Comparison of ENCODE assay signal across 14 mouse cellular contexts in the genomic region with DNA sequence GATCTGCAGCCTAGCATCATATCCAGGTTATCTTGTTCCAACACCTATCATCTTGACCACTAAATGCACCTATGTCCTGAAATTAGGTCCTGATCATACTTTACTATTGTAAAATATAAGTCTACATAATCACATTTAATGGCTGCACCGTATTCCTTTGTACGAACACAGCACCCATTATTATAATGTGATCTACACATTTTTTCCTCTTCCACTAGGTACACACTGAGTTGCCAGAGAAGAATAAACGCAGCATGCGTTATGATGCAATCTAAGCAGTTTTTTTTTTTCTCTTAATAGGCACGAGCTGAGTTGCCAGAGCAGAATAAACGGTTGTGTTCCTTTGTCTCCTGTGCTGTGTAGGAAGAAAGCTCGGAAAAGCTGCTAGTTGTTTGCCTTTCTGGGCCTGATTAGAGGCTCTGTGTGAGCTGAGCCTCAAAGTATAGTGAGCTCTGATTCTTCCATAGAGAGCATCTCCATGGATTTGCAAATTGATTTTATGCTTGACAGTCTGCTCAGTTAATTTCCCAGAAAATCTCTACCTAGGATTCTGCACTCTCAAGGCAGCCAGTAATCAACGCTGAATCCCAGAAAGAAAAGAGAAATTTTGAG. TPM values are rescaled to one million over a fixed set of nuclear protein-coding genes. Genes with fewer than 3 reads are reported as not detected.
DNase-seq lines count a peak whose midpoint lies in the region; ATAC-seq and TF ChIP-seq lines count a peak whose summit lies in the region.
"Had no signal": no experiment of that assay in that cellular context is flagged by ENCODE, and none has a peak within 500 bp of the region (broad histone marks: within the 10 kb centered on the region; RNA-seq: fewer than 3 reads in every experiment).

No protein-coding gene starts in this region.

- H3K4me3 ChIP-seq in forebrain, embryonic 14.5 days (ENCODE audit: low read depth, low read length), result no peak overlapping the region
- no peak overlapping the region for H3K4me3 ChIP-seq in hindbrain, postnatal 0 days (ENCODE audit: low read length)
- H3K4me3 ChIP-seq in neural tube, embryonic 14.5 days (ENCODE audit: low read depth, low read length), result no peak overlapping the region

- H3K27me3 ChIP-seq in forebrain, embryonic 14.5 days (replicated peaks; ENCODE audit: control insufficient read depth, insufficient read depth, low read length), result no peaks in the 10 kb centered on the region
- H3K27me3 ChIP-seq in hindbrain, postnatal 0 days (ENCODE audit: insufficient read depth, low read length), result no peaks in the 10 kb centered on the region
- H3K27me3 ChIP-seq in neural tube, embryonic 14.5 days (ENCODE audit: control insufficient read depth, insufficient read depth, low read length), result no peaks in the 10 kb centered on the region

- no peaks in the 10 kb centered on the region for H3K36me3 ChIP-seq in forebrain, embryonic 14.5 days (ENCODE audit: control insufficient read depth, insufficient read depth, low read length)
- no peaks in the 10 kb centered on the region for H3K36me3 ChIP-seq in hindbrain, postnatal 0 days (ENCODE audit: insufficient read depth, low read length)
- H3K36me3 ChIP-seq in neural tube, embryonic 14.5 days (ENCODE audit: control insufficient read depth, insufficient read depth, low read length), result no peaks in the 10 kb centered on the region

- peak; percentile 52; the same call in 1 of the 2 replicates for ATAC-seq in frontal cortex, adult (ENCODE audit: low TSS enrichment)
- ATAC-seq in forebrain, embryonic 14.5 days, result peak; percentile 83
- ATAC-seq in hindbrain, postnatal 0 days, result peak; percentile 71; the same call in 1 of the 2 replicates
- peak; percentile 75 for ATAC-seq in neural tube, embryonic 14.5 days (ENCODE audit: low read depth)

- peak overlapping the region; percentile 43; the same call in 1 of the 2 replicates for H3K9ac ChIP-seq in forebrain, embryonic 14.5 days (ENCODE audit: low read length)
- no peak overlapping the region for H3K9ac ChIP-seq in hindbrain, postnatal 0 days (replicated peaks; ENCODE audit: low read length)
- H3K9ac ChIP-seq in neural tube, embryonic 14.5 days (replicated peaks; ENCODE audit: low read depth, low read length), result 0 out of 2 replicates have a peak overlapping the region, but pooled peaks have one; percentile 16

- H3K27ac ChIP-seq in forebrain, embryonic 14.5 days (ENCODE audit: low read depth, low read length), result peak overlapping the region; percentile 67
- peak overlapping the region; percentile 62 for H3K27ac ChIP-seq in hindbrain, postnatal 0 days
- peak overlapping the region; percentile 71 for H3K27ac ChIP-seq in neural tube, embryonic 14.5 days (ENCODE audit: low read depth, low read length)

- no peaks in the 10 kb centered on the region for H3K9me3 ChIP-seq in forebrain, embryonic 14.5 days (replicated peaks; ENCODE audit: control insufficient read depth, low read length)
- no peaks in the 10 kb centered on the region for H3K9me3 ChIP-seq in hindbrain, postnatal 0 days (ENCODE audit: low read length)
- no peaks in the 10 kb centered on the region for H3K9me3 ChIP-seq in neural tube, embryonic 14.5 days (ENCODE audit: control insufficient read depth, low read length)

- WGBS in forebrain, embryonic 14.5 days, result 39% methylated on average over 8 of the region's 8 CpGs
- WGBS in hindbrain, postnatal 0 days, result 35% methylated on average over 8 of the region's 8 CpGs
- 25% methylated on average over 8 of the region's 8 CpGs for WGBS in neural tube, embryonic 14.5 days

- no peak for TF ChIP-seq CTCF in hindbrain, postnatal 0 days (IDR thresholded peaks at IDR 0.05; ENCODE audit: low read depth)

- H3K4me1 ChIP-seq in forebrain, embryonic 14.5 days (ENCODE audit: control insufficient read depth, insufficient read depth, low read length), result 0 out of 2 replicates have a peak, but pooled peaks cover 2% of the 10 kb centered on the region
- no peaks in the 10 kb centered on the region for H3K4me1 ChIP-seq in hindbrain, postnatal 0 days (ENCODE audit: insufficient read depth, low read length)
- H3K4me1 ChIP-seq in neural tube, embryonic 14.5 days (ENCODE audit: control insufficient read depth, insufficient read depth, low read length), result no peaks in the 10 kb centered on the region

- 0 out of 2 replicates have a peak overlapping the region, but pooled peaks have one; percentile 10 for H3K4me2 ChIP-seq in forebrain, embryonic 14.5 days (ENCODE audit: low read length)
- H3K4me2 ChIP-seq in hindbrain, postnatal 0 days (ENCODE audit: low read depth, low read length), result no peak overlapping the region
- H3K4me2 ChIP-seq in neural tube, embryonic 14.5 days (ENCODE audit: low read depth, low read length), result no peak overlapping the region

- no peak for DNase-seq in frontal cortex, postnatal 36 days (ENCODE audit: low spot score in 2 of 2)
- DNase-seq in forebrain, embryonic 14.5 days (ENCODE audit: low spot score), result peak; percentile 67
- DNase-seq in hindbrain, postnatal 0 days (ENCODE audit: low spot score), result peak; percentile 32
- no peak for DNase-seq in cerebellum, adult 8-10 months
- no peak for DNase-seq in cerebellum, adult 9-10 months
- no peak for DNase-seq in adrenal gland, adult 18-20 months (ENCODE audit: low spot score in 2 of 2)
- DNase-seq: adrenal gland, postnatal 14 days; heart, adult 11 months; heart, postnatal 14 days; kidney, adult 8-10 months; layer of hippocampus, adult 9-11 months; thymus, postnatal 4 days had no signal

RNA-seq across cellular contexts. Expression of a gene that starts 19.4 kb away (rescaled TPM):
- polyA plus RNA-seq in forebrain, embryonic 14.5 days (2014; fragmentation: Nextera tagmentation; extraction: Ambion mirVana), result 108 and 109 TPM in 2 replicates
- 35.9 and 39.5 TPM in 2 replicates for total RNA-seq in hindbrain, postnatal 0 days (2014; rRNA removed)
- 131 and 134 TPM in 2 replicates for polyA plus RNA-seq in hindbrain, postnatal 0 days (2015; fragmentation: Nextera tagmentation; extraction: Ambion mirVana)
- polyA plus RNA-seq in neural tube, embryonic 14.5 days (2014; fragmentation: Nextera tagmentation; extraction: Ambion mirVana), result 88.0 and 129 TPM in 2 replicates
- 100 to 1,000 TPM; 114 to 120 TPM for total RNA-seq in adrenal gland, adult 18-20 months (2021)

RNA-seq across cellular contexts. Expression of a gene that starts 19.4 kb away (rescaled TPM):
- 2.3 and 3.0 TPM in 2 replicates for polyA plus RNA-seq in forebrain, embryonic 14.5 days (2014; fragmentation: Nextera tagmentation; extraction: Ambion mirVana)
- total RNA-seq in hindbrain, postnatal 0 days (2014; rRNA removed), result 3.9 and 6.0 TPM in 2 replicates
- polyA plus RNA-seq in hindbrain, postnatal 0 days (2015; fragmentation: Nextera tagmentation; extraction: Ambion mirVana), result 4.8 TPM in 2 replicates
- polyA plus RNA-seq in neural tube, embryonic 14.5 days (2014; fragmentation: Nextera tagmentation; extraction: Ambion mirVana), result 2.3 and 3.2 TPM in 2 replicates
- 10 to 100 TPM; 13.0 to 13.1 TPM for total RNA-seq in adrenal gland, adult 18-20 months (2021)

RNA-seq across cellular contexts. Expression of a gene that starts 34.9 kb away (rescaled TPM):
- polyA plus RNA-seq in forebrain, embryonic 14.5 days (2014; fragmentation: Nextera tagmentation; extraction: Ambion mirVana), result 236 and 310 TPM in 2 replicates
- total RNA-seq in hindbrain, postnatal 0 days (2014; rRNA removed), result 166 and 269 TPM in 2 replicates
- 202 and 203 TPM in 2 replicates for polyA plus RNA-seq in hindbrain, postnatal 0 days (2015; fragmentation: Nextera tagmentation; extraction: Ambion mirVana)
- 181 and 189 TPM in 2 replicates for polyA plus RNA-seq in neural tube, embryonic 14.5 days (2014; fragmentation: Nextera tagmentation; extraction: Ambion mirVana)
- total RNA-seq in adrenal gland, adult 18-20 months (2021), result 100 to 1,000 TPM; 229 to 239 TPM

RNA-seq across cellular contexts. Expression of a gene that starts 37.0 kb away (rescaled TPM):
- polyA plus RNA-seq in forebrain, embryonic 14.5 days (2014; fragmentation: Nextera tagmentation; extraction: Ambion mirVana), result 0.28 and 0.31 TPM in 2 replicates
- total RNA-seq in hindbrain, postnatal 0 days (2014; rRNA removed), result 0.18 and 0.89 TPM in 2 replicates
- polyA plus RNA-seq in hindbrain, postnatal 0 days (2015; fragmentation: Nextera tagmentation; extraction: Ambion mirVana), result 0.44 and 0.76 TPM in 2 replicates
- polyA plus RNA-seq in neural tube, embryonic 14.5 days (2014; fragmentation: Nextera tagmentation; extraction: Ambion mirVana), result 0.20 and 0.80 TPM in 2 replicates
- total RNA-seq in adrenal gland, adult 18-20 months (2021), result 1 to 10 TPM in 1 of 2 experiments, under 1 TPM in 1; 0.93 to 1.9 TPM

Comparison
In these comparisons a context has a peak if more than half of its experiments do, and no peak if none do; other contexts are left out.
1. DNase-seq: peak in forebrain, embryonic 14.5 days (single experiment) and hindbrain, postnatal 0 days (single experiment); none in frontal cortex, postnatal 36 days (0 of 2), cerebellum, adult 8-10 months (single experiment), cerebellum, adult 9-10 months (single experiment) and adrenal gland, adult 18-20 months (0 of 2).
2. Peak in every context shown above with its lines, with median percentiles within 50 percentile points of each other: ATAC-seq and H3K27ac ChIP-seq.